Mouse (Mus musculus) hindbrain, embryonic 11.5 days (tissue): ENCODE measurements around the gene Tpmt. TPM values are rescaled to one million over a fixed set of nuclear protein-coding genes. Genes with fewer than 3 reads are reported as not detected.
A peak's percentile ranks its signal among the peaks of the same experiment; 100 is the strongest.

Experiments used
- ATAC-seq: fragments of 200-750 bp; cut with Nextera tagmentation; 2 replicates; pipeline ENCODE4 v1.8.0; 2017; ENCODE audit warnings: mild to moderate bottlenecking, moderate TSS enrichment, moderate library complexity; ENCODE audit not compliant: low FRiP score
- DNase-seq: peaks from one replicate; pipeline ENCODE4 v3.0.0-alpha.2; 2015; ENCODE audit warnings: low spot score
- H3K27ac ChIP-seq: fragments of 300-500 bp; sonication (generic); 2 replicates; pipeline ENCODE4 v1.5.1; 2014; ENCODE audit warnings: mild to moderate bottlenecking, low read depth, low read length
- H3K27me3 ChIP-seq: fragments of 300-500 bp; sonication (generic); 2 replicates; pipeline ENCODE4 v1.6.1; 2014; ENCODE audit warnings: mild to moderate bottlenecking, low read length, moderate library complexity, mixed read lengths; ENCODE audit not compliant: control insufficient read depth, insufficient read depth
- H3K36me3 ChIP-seq: fragments of 300-500 bp; sonication (generic); 2 replicates; pipeline ENCODE4 v1.6.1; 2014; ENCODE audit warnings: mild to moderate bottlenecking, low read length, moderate library complexity, mixed read lengths; ENCODE audit not compliant: control insufficient read depth, insufficient read depth
- H3K4me1 ChIP-seq: fragments of 300-500 bp; sonication (generic); replicated peaks from 2 replicates; pipeline ENCODE4 v1.6.1; 2014; ENCODE audit warnings: low read length, mixed read lengths; ENCODE audit not compliant: control insufficient read depth, insufficient read depth
- H3K4me2 ChIP-seq: fragments of 300-500 bp; sonication (generic); replicated peaks from 2 replicates; pipeline ENCODE4 v1.6.1; 2014; ENCODE audit warnings: mild to moderate bottlenecking, low read depth, low read length
- H3K4me3 ChIP-seq: fragments of 300-500 bp; sonication (generic); 2 replicates; pipeline ENCODE4 v1.5.1; 2014; ENCODE audit warnings: low read depth, low read length
- H3K9ac ChIP-seq: fragments of 300-500 bp; sonication (generic); 2 replicates; pipeline ENCODE4 v1.6.1; 2014; ENCODE audit warnings: low read depth, low read length
- H3K9me3 ChIP-seq: fragments of 300-500 bp; sonication (generic); 2 replicates; pipeline ENCODE4 v1.6.1; 2016; ENCODE audit warnings: low read length; ENCODE audit not compliant: control insufficient read depth
- WGBS: fragments of 180-500 bp; shearing (Covaris S2); extraction: QIAGEN DNeasy Blood & Tissue Kit; methylation state at CpG from one replicate; pipeline ENCODE4 v1.1.7; 2014; 5-methylcytosine and 5-hydroxymethylcytosine counted together
- polyA plus RNA-seq: library from polyadenylated mRNA; unstranded; fragments of >200 nt; fragmentation: Nextera tagmentation; extraction: Ambion mirVana; gene quantifications from 2 replicates; pipeline ENCODE4 v1.2.1, GENCODE M21; 2014

The Tpmt gene
- polyA plus RNA-seq, 1 experiment from 2014 or later: 47.8 TPM

DNA sequence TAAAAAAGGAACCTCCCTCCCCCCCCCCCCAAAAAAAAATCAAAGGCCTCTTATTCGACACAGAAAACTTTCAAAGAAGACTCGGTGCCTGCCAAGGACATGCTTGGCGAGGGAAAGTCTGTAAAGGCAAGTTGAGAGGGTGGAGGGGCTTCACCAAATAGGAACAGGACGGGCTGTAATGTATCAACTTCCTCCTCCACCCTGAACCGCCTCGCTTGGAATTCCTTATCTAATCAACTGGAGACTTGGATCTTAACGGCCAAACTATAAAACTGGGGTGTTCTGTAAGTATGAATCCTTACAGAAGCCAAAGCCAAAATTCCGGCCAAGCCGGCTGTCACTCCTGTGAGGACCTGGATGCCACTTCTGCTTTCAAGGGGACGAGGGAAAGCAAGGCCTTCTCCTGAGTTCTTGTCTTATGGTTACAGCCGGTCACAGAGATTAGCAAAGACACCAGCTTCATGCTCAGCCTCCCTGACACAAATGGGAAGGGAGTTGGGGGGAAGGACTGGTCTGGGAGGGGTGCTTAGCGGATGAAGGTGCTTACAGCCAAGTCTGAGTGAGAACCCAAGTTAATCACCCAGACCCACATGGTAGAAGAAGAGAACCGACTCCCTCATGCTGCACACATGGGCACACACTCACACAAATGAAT lies 64.6 kb downstream of the Tpmt start:
- ATAC-seq (no peak), DNase-seq (no peak)
- H3K9ac ChIP-seq: no peak overlapping the region
- H3K27ac ChIP-seq: no peak overlapping the region
- H3K4me2 ChIP-seq: no peak overlapping the region
- H3K4me1 ChIP-seq: 0 out of 2 replicates have a peak, but pooled peaks cover 3% of the 10 kb centered on the region
- no peaks in the 10 kb centered on the region for H3K9me3 ChIP-seq
- 79% methylated on average over 13 of the region's 13 CpGs for WGBS
- H3K36me3 ChIP-seq: no peaks in the 10 kb centered on the region
- H3K27me3 ChIP-seq: no peaks in the 10 kb centered on the region
- no peak overlapping the region for H3K4me3 ChIP-seq

DNA sequence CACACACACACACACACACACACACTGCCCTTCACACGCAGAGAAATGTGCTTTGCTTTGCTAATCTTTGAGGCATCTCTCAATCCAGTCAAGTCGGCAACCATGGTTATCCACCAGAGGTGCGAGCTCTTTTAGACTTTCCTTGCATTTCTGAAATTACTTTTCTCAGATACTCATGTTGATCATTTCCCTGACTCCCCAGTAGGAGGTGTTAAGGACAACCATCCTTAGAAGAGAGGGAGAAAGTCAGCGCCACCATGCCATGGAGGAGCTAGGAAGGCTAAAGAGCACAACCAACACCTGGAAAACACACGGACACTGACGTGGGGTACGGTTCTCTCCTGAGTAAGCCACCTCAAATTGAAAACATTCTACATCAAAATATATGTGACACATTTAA lies 68.0 kb downstream of the Tpmt start:
- Histone ChIP-seq H3K27me3 (no peaks in the 10 kb centered on the region), H3K27ac (peak overlapping the region; percentile 75; the same call in 1 of the 2 replicates), H3K4me3 (no peak overlapping the region), H3K9me3 (no peaks in the 10 kb centered on the region), H3K4me1 (0 out of 2 replicates have a peak, but pooled peaks cover 3% of the 10 kb centered on the region), H3K36me3 (no peaks in the 10 kb centered on the region), H3K9ac (no peak overlapping the region), H3K4me2 (no peak overlapping the region)
- no peak for ATAC-seq
- WGBS: 94% methylated on average over 7 of the region's 7 CpGs
- no peak for DNase-seq

DNA sequence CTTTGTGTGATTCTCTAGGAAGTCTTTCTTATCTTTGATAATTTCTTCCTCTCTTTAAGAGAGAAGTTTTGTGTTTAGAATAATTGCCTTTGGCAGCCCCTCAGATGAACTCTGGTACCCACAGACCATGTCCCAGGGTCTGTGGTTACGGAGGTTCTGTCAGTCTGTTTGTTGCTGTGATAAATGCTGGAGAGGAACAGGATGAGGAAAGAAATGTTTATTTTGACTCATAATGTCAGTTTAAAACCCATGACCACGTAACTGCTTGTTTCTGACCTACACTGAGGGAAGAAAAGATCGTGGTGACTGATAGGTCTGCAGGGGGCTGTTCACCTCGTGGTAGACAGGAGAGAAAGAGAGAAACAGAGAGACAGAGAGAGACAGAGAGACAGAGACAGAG lies 68.6 kb downstream of the Tpmt start:
- H3K4me3 ChIP-seq: no peak overlapping the region
- no peaks in the 10 kb centered on the region for H3K9me3 ChIP-seq
- H3K27me3 ChIP-seq: no peaks in the 10 kb centered on the region
- H3K4me2 ChIP-seq: peak overlapping the region; percentile 11; the same call in 1 of the 2 replicates
- WGBS: 34% methylated on average over 4 of the region's 4 CpGs
- no peaks in the 10 kb centered on the region for H3K36me3 ChIP-seq
- H3K4me1 ChIP-seq: 0 out of 2 replicates have a peak, but pooled peaks cover 3% of the 10 kb centered on the region
- DNase-seq (peak; percentile 23), ATAC-seq (no peak)
- peak overlapping the region; percentile 75 for H3K27ac ChIP-seq
- H3K9ac ChIP-seq: no peak overlapping the region

DNA sequence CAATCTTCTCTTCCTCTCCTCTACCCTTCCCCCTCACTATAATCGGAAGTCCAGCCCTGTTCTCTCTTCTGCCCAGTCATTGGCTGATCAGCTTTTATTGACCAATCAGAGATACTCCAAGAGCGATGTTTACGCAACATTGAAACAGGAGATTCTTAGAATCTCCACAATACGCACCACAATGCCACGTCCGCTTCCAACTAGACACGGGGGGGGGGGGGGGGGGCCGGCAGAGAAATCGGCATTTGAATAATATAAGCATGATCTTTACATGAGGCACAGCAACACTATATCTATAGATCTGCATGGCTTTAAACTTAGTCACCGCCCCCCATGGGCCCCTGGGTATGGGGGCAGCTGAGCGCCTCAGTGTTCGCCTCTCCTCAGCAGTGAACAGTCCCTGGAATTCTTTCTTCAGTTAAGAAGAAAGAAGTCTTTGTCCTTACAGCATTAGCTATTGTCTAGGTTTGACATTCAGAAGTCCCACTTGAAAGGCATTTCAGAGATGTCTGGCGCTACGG lies 69.4 kb downstream of the Tpmt start:
- H3K4me3 ChIP-seq: peak overlapping the region; percentile 23
- WGBS: 16% methylated on average over 14 of the region's 14 CpGs
- ATAC-seq (peak; percentile 99), DNase-seq (peak; percentile 79)
- H3K27me3 ChIP-seq: no peaks in the 10 kb centered on the region
- H3K36me3 ChIP-seq: no peaks in the 10 kb centered on the region
- H3K27ac ChIP-seq: peak overlapping the region; percentile 75
- H3K9ac ChIP-seq: peak overlapping the region; percentile 37
- 0 out of 2 replicates have a peak, but pooled peaks cover 3% of the 10 kb centered on the region for H3K4me1 ChIP-seq
- H3K9me3 ChIP-seq: no peaks in the 10 kb centered on the region
- H3K4me2 ChIP-seq: peak overlapping the region; percentile 11

Other genes starting within 250 kb of the Tpmt start
- 14.5 and 17.4 TPM in 2 replicates for gene Kif13a, start 114.9 kb downstream of the Tpmt start, polyA plus RNA-seq
- 5.7 and 6.8 TPM in 2 replicates for gene Nhlrc1, start 29.9 kb downstream of the Tpmt start, polyA plus RNA-seq
- gene Kdm1b, start 1.2 kb downstream of the Tpmt start, polyA plus RNA-seq: 14.9 and 21.9 TPM in 2 replicates
- 312 and 335 TPM in 2 replicates for gene Dek, start 61.5 kb upstream of the Tpmt start, polyA plus RNA-seq
- 1.2 and 1.9 TPM in 2 replicates for gene Rnf144b, start 77.9 kb upstream of the Tpmt start, polyA plus RNA-seq